Mouse (Mus musculus) monocyte, adult 2 months (primary cell): ENCODE measurements around the gene Atp6v0e2.

ENCODE experiments used
- DNase-seq, 2 experiments: peaks; one replicate each; pipeline ENCODE4 v3.0.0; 2022; ENCODE audit warnings: low spot score in 2 of 2, low read depth in 1 of 2

Atp6v0e2 gene

GRCm38 (mm10) chr6:48573280-48573679 lies 35.9 kb downstream of the Atp6v0e2 start:
- no peak for DNase-seq

GRCm38 (mm10) chr6:48573981-48574380 lies 36.6 kb downstream of the Atp6v0e2 start:
- no peak for DNase-seq

- no peak for DNase-seq
Measured at GRCm38 (mm10) chr6:48578736-48579135, 41.3 kb downstream of the Atp6v0e2 start.

- DNase-seq, result no peak
Measured at GRCm38 (mm10) chr6:48579215-48579648, 41.8 kb downstream of the Atp6v0e2 start.

- no peak for DNase-seq
Measured at GRCm38 (mm10) chr6:48581257-48581656, 43.8 kb downstream of the Atp6v0e2 start.

- DNase-seq, result no peak
Measured at GRCm38 (mm10) chr6:48582037-48582436, 44.6 kb downstream of the Atp6v0e2 start.

- DNase-seq, result no peak
Measured at GRCm38 (mm10) chr6:48589194-48589750, 51.9 kb downstream of the Atp6v0e2 start, which contains the start of gene Gm45021. Gene Gm45021, plus strand, starts transcription at chr6:48589610.
